8 mouse cellular contexts compared by ENCODE assay signal in genomic region chr10:118110006-118110920, GRCm38 (mm10). TPM values are rescaled to one million over a fixed set of nuclear protein-coding genes. Genes with fewer than 3 reads are reported as not detected.
DNase-seq lines count a peak whose midpoint lies in the region; ATAC-seq lines count a peak whose summit lies in the region.

No protein-coding gene starts in this region.

- intact Hi-C loops in gastrocnemius, postnatal 14 days (cut with DNase I; ENCODE audit: low total_unique reads): no loop called here
- intact Hi-C loops in heart, postnatal 14 days (cut with DNase I): loop anchor here (2.0 to 5.0 kb wide), 3 partner anchors 108 to 333 kb away; partner anchors contain the start of gene Nup107

- peak; percentile 48 for DNase-seq in gastrocnemius, adult 18-20 months (ENCODE audit: low spot score)
- DNase-seq in gastrocnemius, postnatal 14 days: no peak
- peak; percentile 58 to 63 for DNase-seq in B cell, adult 2 months
- DNase-seq in brain, adult 2 months (ENCODE audit: low read depth, low spot score): peak; percentile 68
- peak; percentile 29 to 62 for DNase-seq in heart, postnatal 14 days
- peak; percentile 60 to 76 for DNase-seq in kidney, postnatal 4 days
- no peak for DNase-seq in right cerebral cortex, postnatal 4 days

- ATAC-seq in neutrophil, adult 5-6 weeks (ENCODE audit: extremely low read depth, insufficient number of reproducible peaks, low FRiP score, poor library complexity, severe bottlenecking): peak; percentile 45

RNA-seq across cellular contexts. Expression of gene Mdm1, which starts 31.3 kb away (rescaled TPM):
- total RNA-seq in gastrocnemius, adult 18-20 months (2021): 1 to 10 TPM; 2.1 to 2.8 TPM
- 1 to 10 TPM; 1.9 to 2.8 TPM for total RNA-seq in gastrocnemius, postnatal 14 days (2021)
- total RNA-seq in heart, postnatal 14 days (2021): 1 to 10 TPM; 4.5 to 5.2 TPM
- 67.0 and 74.5 TPM in 2 replicates for total RNA-seq in neutrophil, adult 5-6 weeks (2017)

Comparison
In these comparisons a context has a peak if more than half of its experiments do, and no peak if none do; other contexts are left out.
1. DNase-seq: peak in gastrocnemius, adult 18-20 months (single experiment), B cell, adult 2 months (2 of 2), brain, adult 2 months (single experiment), heart, postnatal 14 days (2 of 2) and kidney, postnatal 4 days (2 of 2); none in gastrocnemius, postnatal 14 days (single experiment) and right cerebral cortex, postnatal 4 days (single experiment).
2. RNA of gene Mdm1, which starts 31.3 kb away (total RNA-seq): 67.0 to 74.5 TPM in neutrophil, adult 5-6 weeks; 4.5 to 5.2 TPM in heart, postnatal 14 days, 1.9 to 2.8 TPM in gastrocnemius, postnatal 14 days and 2.1 to 2.8 TPM in gastrocnemius, adult 18-20 months; every median in the first group is over 10 times any median in the second.